Mouse (Mus musculus) testis, adult 2 months (tissue): ENCODE results near the gene Lipc. TPM values are rescaled to one million over a fixed set of nuclear protein-coding genes. Genes with fewer than 3 reads are reported as not detected.

Experiments
- H3K27ac ChIP-seq: fragments of 200-500 bp; 2 replicates; pipeline ENCODE4 v1.5.1; 2012; ENCODE audit warnings: low read depth, low read length; ENCODE audit not compliant: control insufficient read depth, insufficient read depth
- H3K27me3 ChIP-seq: fragments of 200-500 bp; 2 replicates; pipeline ENCODE4 v1.6.1; 2012; ENCODE audit warnings: mild to moderate bottlenecking, low read length, moderate library complexity; ENCODE audit not compliant: control insufficient read depth, insufficient read depth
- H3K36me3 ChIP-seq: fragments of 200-500 bp; 2 replicates; pipeline ENCODE4 v1.6.1; 2012; ENCODE audit warnings: mild to moderate bottlenecking, low read length; ENCODE audit not compliant: control insufficient read depth, insufficient read depth
- H3K4me1 ChIP-seq: fragments of 200-500 bp; 2 replicates; pipeline ENCODE4 v1.6.1; 2012; ENCODE audit warnings: low read length; ENCODE audit not compliant: control insufficient read depth, insufficient read depth
- H3K4me3 ChIP-seq: fragments of 200-500 bp; 2 replicates; pipeline ENCODE4 v1.5.1; 2012; ENCODE audit warnings: low read depth, mild to moderate bottlenecking, low read length, moderate library complexity, mixed read lengths; ENCODE audit not compliant: control insufficient read depth
- CTCF ChIP-seq: fragments of 200-500 bp; IDR thresholded peaks from 2 replicates; pipeline ENCODE4 v1.5.1; 2012; ENCODE audit warnings: low read depth, mild to moderate bottlenecking, inconsistent platforms, low read length, moderate library complexity; ENCODE audit not compliant: control insufficient read depth, insufficient read depth, insufficient replicate concordance
- POLR2A ChIP-seq: fragments of 200-500 bp; IDR thresholded peaks from 2 replicates; pipeline ENCODE4 v1.6.1; 2012; ENCODE audit warnings: low read depth, mild to moderate bottlenecking, inconsistent platforms, low read length, moderate library complexity; ENCODE audit not compliant: control insufficient read depth
- polyA plus RNA-seq: library from polyadenylated mRNA; depleted of rRNA; stranded (reverse); fragments of >200 nt; gene quantifications from 2 replicates; pipeline ENCODE4 v1.2.3, GENCODE M21; 2012

The Lipc gene
- polyA plus RNA-seq, 1 experiment, result not detected

DNA sequence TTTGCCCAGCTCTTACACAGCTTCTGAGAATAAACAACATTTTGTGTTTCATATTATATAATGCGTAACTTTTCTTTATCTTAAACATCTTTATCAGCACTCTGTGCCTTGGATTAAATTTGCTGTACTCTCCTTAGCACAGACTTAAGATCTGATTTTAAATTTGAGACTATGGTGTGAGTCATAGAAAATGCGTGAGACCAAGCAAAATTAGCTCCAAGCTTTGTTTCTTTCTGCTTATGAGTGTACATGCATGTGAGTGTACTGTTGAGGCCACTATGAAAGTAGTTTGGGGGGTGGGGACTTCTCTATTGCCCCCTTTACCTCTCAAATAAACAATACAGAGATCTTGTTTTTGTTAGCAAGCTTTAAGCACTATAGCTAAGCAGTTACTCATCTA lies 13.4 kb upstream of the Lipc start:
- TF ChIP-seq CTCF, result no peak
- no peak for TF ChIP-seq POLR2A
- no peaks in the 10 kb centered on the region for H3K4me1 ChIP-seq
- no peak overlapping the region for H3K4me3 ChIP-seq
- H3K27ac ChIP-seq, result no peak overlapping the region
- no peaks in the 10 kb centered on the region for H3K27me3 ChIP-seq
- H3K36me3 ChIP-seq, result no peaks in the 10 kb centered on the region

DNA sequence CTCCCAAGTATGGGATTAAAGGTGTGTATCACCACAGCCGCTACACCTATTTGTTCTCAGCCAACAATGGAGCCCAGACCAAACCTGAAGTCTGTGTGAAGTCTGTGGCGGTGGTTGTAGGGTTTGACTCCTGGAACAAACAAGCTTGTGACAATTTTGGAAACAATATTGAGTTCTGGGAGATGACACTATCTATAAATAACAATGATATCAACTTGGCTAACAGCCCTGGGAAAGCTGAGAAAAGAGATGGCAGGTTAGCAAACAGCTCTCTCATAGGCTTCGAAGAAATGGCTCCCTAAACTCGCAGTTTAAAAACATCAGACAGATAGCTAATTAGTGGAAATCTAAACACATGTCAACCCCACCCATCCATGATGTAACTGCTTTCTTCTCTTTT lies 13.0 kb upstream of the Lipc start:
- TF ChIP-seq POLR2A, result no peak
- TF ChIP-seq CTCF, result no peak
- no peak overlapping the region for H3K4me3 ChIP-seq
- no peaks in the 10 kb centered on the region for H3K4me1 ChIP-seq
- no peaks in the 10 kb centered on the region for H3K36me3 ChIP-seq
- no peak overlapping the region for H3K27ac ChIP-seq
- H3K27me3 ChIP-seq, result no peaks in the 10 kb centered on the region

DNA sequence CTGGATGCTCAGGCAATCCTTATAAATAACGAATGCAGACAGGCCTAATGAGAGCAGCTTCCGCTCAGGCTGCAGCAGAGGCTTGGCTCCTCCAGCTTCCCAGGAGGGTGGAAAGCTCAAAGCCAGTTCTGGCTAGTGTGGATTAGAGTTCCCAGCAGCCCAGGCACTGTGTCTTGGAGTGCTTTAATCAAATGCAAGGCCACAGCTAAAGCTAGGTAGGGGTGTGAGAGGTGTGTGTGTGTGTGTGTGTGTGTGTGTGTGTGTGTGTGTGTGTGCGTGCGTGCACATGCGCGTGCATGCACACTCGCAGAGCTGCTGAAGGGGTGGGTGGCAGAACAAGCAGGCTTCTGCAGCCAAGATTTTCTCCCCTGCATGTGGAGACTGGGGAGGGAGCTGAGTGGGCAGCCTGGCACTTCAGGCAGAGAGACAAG lies 11.4 kb upstream of the Lipc start:
- no peaks in the 10 kb centered on the region for H3K27me3 ChIP-seq
- H3K4me3 ChIP-seq, result no peak overlapping the region
- no peak overlapping the region for H3K27ac ChIP-seq
- H3K4me1 ChIP-seq, result peaks cover 4% of the 10 kb centered on the region; the same call in 1 of the 2 replicates
- H3K36me3 ChIP-seq, result no peaks in the 10 kb centered on the region
- TF ChIP-seq CTCF (no peak), POLR2A (no peak)

DNA sequence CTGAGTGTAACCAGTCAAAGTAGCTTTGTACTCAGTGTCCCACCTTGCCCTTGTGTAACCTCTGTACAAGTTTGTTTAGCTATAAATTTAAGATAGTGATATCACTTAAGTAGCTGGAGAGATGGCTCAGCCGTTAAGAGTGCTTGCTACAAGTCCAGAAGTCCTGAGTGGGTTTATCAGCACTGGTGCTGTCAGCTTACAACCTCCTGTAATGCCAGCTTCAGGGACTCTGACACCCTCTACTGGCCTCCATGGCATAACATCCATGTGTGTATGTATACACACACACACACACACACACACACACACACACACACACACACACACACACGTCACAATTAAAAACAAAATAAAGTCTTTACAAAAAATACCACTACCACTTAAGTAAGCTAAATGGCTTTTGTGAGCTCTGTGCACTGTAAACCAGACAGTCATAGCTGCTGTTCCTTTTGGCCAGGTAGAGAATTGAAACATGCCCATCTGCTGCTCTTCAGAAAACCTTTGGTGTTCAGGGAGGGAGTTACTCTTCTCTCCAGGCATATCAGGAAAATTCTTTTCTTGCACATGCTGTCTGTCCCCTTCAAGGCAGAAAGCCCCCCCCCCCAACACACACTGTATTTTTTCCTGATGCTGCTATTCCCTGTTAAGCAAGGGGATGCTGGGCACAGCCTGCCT lies 10.9 kb upstream of the Lipc start:
- Histone ChIP-seq H3K36me3 (no peaks in the 10 kb centered on the region), H3K4me1 (peaks cover 4% of the 10 kb centered on the region; the same call in 1 of the 2 replicates), H3K27ac (no peak overlapping the region), H3K27me3 (no peaks in the 10 kb centered on the region), H3K4me3 (no peak overlapping the region)
- TF ChIP-seq POLR2A, result no peak
- TF ChIP-seq CTCF, result no peak

DNA sequence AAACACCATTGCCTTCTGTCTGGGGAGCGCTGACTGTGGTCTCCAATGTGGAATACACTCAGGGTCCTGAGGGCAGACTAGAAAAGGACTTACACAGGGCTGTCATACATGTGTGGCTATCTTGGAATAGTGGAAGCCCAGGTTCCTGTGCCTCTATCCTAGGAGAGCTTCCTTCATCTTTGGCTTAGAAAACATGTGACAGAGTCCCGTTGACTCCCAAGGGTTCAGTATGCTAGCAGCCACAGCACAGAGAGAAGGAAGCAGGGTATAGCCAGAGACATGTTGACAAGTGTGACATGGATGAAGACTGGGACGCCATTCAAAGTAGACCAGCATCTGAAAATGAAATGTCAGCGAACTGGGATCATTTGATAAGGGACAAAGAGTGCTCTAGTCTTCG lies 8.3 kb upstream of the Lipc start:
- no peak overlapping the region for H3K4me3 ChIP-seq
- H3K4me1 ChIP-seq, result peaks cover 4% of the 10 kb centered on the region; the same call in 1 of the 2 replicates
- H3K27ac ChIP-seq, result no peak overlapping the region
- no peaks in the 10 kb centered on the region for H3K36me3 ChIP-seq
- no peaks in the 10 kb centered on the region for H3K27me3 ChIP-seq
- no peak for TF ChIP-seq CTCF

DNA sequence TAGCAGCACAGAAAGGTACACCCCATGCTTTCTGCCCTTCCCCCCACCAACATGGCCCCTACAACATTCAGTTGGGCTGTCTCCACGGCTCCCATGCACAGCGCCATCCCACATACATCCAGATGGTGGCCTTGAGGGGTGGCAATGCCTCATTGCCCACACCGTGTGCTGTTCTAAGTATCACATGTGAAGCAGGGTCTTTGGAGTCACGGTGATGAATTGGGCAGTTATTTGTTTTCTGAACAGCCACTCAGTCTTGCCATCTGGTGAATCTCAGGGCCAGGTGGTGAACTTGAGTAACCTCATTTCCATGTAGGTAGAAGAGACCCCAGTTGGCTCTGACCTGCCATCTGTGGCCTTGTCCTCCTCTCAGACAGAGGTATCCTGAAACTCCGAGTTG lies 7.8 kb upstream of the Lipc start:
- Histone ChIP-seq H3K27ac (no peak overlapping the region), H3K4me1 (peaks cover 4% of the 10 kb centered on the region; the same call in 1 of the 2 replicates), H3K4me3 (no peak overlapping the region), H3K36me3 (no peaks in the 10 kb centered on the region), H3K27me3 (no peaks in the 10 kb centered on the region)
- no peak for TF ChIP-seq CTCF
- TF ChIP-seq POLR2A, result no peak

DNA sequence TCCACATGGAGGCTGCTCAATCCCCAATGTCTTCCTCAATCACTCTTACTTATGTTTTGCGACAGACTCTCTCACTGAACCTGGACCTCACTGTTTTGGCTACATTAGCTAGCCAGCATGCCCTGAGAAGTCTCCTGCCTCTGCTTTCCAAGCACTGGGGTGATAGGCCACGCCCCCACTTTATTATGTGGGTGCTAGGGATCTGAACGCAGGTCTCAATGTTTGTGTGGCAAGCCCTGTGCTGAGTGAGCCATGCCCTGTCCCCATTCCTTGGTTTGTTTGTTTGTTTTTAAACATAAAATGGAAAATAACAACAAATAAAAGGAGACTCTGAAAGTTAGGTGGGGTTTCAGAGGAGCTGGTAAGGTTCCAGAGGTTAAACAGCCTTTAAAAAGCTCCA lies 7.4 kb upstream of the Lipc start:
- Histone ChIP-seq H3K36me3 (no peaks in the 10 kb centered on the region), H3K4me1 (peaks cover 4% of the 10 kb centered on the region; the same call in 1 of the 2 replicates), H3K4me3 (no peak overlapping the region), H3K27me3 (no peaks in the 10 kb centered on the region), H3K27ac (no peak overlapping the region)
- TF ChIP-seq POLR2A, result no peak
- no peak for TF ChIP-seq CTCF
